Comparison of ENCODE assay signal across 7 mouse cellular contexts in genomic region chr11:23666526-23666925, GRCm38 (mm10). TPM values are rescaled to one million over a fixed set of nuclear protein-coding genes. Genes with fewer than 3 reads are reported as not detected.
DNase-seq lines count a peak whose midpoint lies in the region; ATAC-seq and TF ChIP-seq lines count a peak whose summit lies in the region.

No protein-coding gene starts in this region.

- peak overlapping the region; percentile 87 for H3K9ac ChIP-seq in lung, embryonic 14.5 days

- TF ChIP-seq POLR2A in embryonic fibroblast, embryonic 13.5 days (IDR thresholded peaks at IDR 0.05; ENCODE audit: low read depth, low read length), result no peak
- no peak for TF ChIP-seq POLR2A in olfactory bulb, adult 2 months (IDR thresholded peaks at IDR 0.05; ENCODE audit: insufficient read depth, low read depth, low read length)

- peak overlapping the region; percentile 73 for H3K4me2 ChIP-seq in lung, embryonic 14.5 days

- no peaks in the 10 kb centered on the region for H3K9me3 ChIP-seq in lung, embryonic 14.5 days (ENCODE audit: low read depth, low read length)
- H3K9me3 ChIP-seq in limb, embryonic 10.5 days (replicated peaks), result no peaks in the 10 kb centered on the region

- no peak for TF ChIP-seq CTCF in lung, embryonic 14.5 days (IDR thresholded peaks at IDR 0.05; ENCODE audit: low read depth)
- TF ChIP-seq CTCF in embryonic fibroblast, embryonic 13.5 days (IDR thresholded peaks at IDR 0.05; ENCODE audit: borderline replicate concordance, insufficient read depth, low read length), result no peak
- TF ChIP-seq CTCF in olfactory bulb, adult 2 months (IDR thresholded peaks at IDR 0.05; ENCODE audit: insufficient read depth, low read depth, low read length), result no peak

- 5% methylated on average over 5 of the region's 5 CpGs for WGBS in lung, embryonic 14.5 days
- 10% methylated on average over 5 of the region's 5 CpGs for WGBS in limb, embryonic 10.5 days
- 7% methylated on average over 5 of the region's 5 CpGs for WGBS in olfactory bulb, adult 2 months

- no peak for ATAC-seq in lung, embryonic 14.5 days (ENCODE audit: insufficient read depth)

- no peak for DNase-seq in lung, embryonic 14.5 days
- DNase-seq in lung, postnatal 10 days, result no peak
- no peak for DNase-seq in limb, embryonic 10.5 days (ENCODE audit: low spot score)
- no peak for DNase-seq in frontal cortex, postnatal 25 days (ENCODE audit: low spot score in 2 of 2)
- DNase-seq in layer of hippocampus, adult 8-10 months (ENCODE audit: low spot score in 2 of 2), result no peak

- no peaks in the 10 kb centered on the region for H3K4me1 ChIP-seq in lung, embryonic 14.5 days (ENCODE audit: insufficient read depth)
- no peaks in the 10 kb centered on the region for H3K4me1 ChIP-seq in embryonic fibroblast, embryonic 13.5 days (ENCODE audit: control insufficient read depth, insufficient read depth, low read length)
- peaks cover 16% of the 10 kb centered on the region for H3K4me1 ChIP-seq in limb, embryonic 10.5 days
- H3K4me1 ChIP-seq in olfactory bulb, adult 2 months (ENCODE audit: control insufficient read depth, insufficient read depth, low read length), result 0 out of 2 replicates have a peak, but pooled peaks cover 2% of the 10 kb centered on the region

- H3K4me3 ChIP-seq in lung, embryonic 14.5 days (ENCODE audit: low read depth, low read length), result peak overlapping the region; percentile 89
- H3K4me3 ChIP-seq in embryonic fibroblast, embryonic 13.5 days (ENCODE audit: insufficient read depth, low read length), result peak overlapping the region; percentile 76
- H3K4me3 ChIP-seq in limb, embryonic 10.5 days, result peak overlapping the region; percentile 80
- H3K4me3 ChIP-seq in olfactory bulb, adult 2 months (ENCODE audit: insufficient read depth, low read depth, low read length), result peak overlapping the region; percentile 84

- peak overlapping the region; percentile 90 for H3K27ac ChIP-seq in lung, embryonic 14.5 days (ENCODE audit: low read depth)
- H3K27ac ChIP-seq in embryonic fibroblast, embryonic 13.5 days (ENCODE audit: insufficient read depth, low read length), result no peak overlapping the region
- H3K27ac ChIP-seq in limb, embryonic 10.5 days, result peak overlapping the region; percentile 94
- peak overlapping the region; percentile 93; the same call in 1 of the 2 replicates for H3K27ac ChIP-seq in olfactory bulb, adult 2 months (ENCODE audit: insufficient read depth, low read depth, low read length)

- H3K27me3 ChIP-seq in lung, embryonic 14.5 days (ENCODE audit: insufficient read depth, low read length), result no peaks in the 10 kb centered on the region
- no peaks in the 10 kb centered on the region for H3K27me3 ChIP-seq in limb, embryonic 10.5 days (ENCODE audit: low read depth, poor library complexity, severe bottlenecking)

- H3K36me3 ChIP-seq in lung, embryonic 14.5 days (ENCODE audit: insufficient read depth), result peaks cover 5% of the 10 kb centered on the region; the same call in 1 of the 2 replicates
- H3K36me3 ChIP-seq in limb, embryonic 10.5 days, result peaks cover 13% of the 10 kb centered on the region

RNA-seq across cellular contexts. Expression of gene Pex13, which starts 0.8 kb away (rescaled TPM):
- polyA plus RNA-seq in lung, embryonic 14.5 days (2014; fragmentation: Nextera tagmentation; extraction: Ambion mirVana), result 25.7 and 30.4 TPM in 2 replicates
- 30.5 and 43.2 TPM in 2 replicates for polyA plus RNA-seq in embryonic fibroblast, embryonic 13.5 days (2011; ENCODE audit: insufficient read length, low read depth, missing spikeins)
- polyA plus RNA-seq in limb, embryonic 10.5 days (2016; fragmentation: Nextera tagmentation; extraction: Ambion mirVana), result 36.6 and 37.6 TPM in 2 replicates
- polyA plus RNA-seq in olfactory bulb, adult 2 months (2012; ENCODE audit: insufficient read depth, insufficient read length, low replicate concordance, missing spikeins), result not detected in 2 replicates
- total RNA-seq in layer of hippocampus, adult 8-10 months (2022), result 10 to 100 TPM; 21.4 to 30.5 (median 26.0) TPM

RNA-seq across cellular contexts. Expression of gene Pus10, which starts 1.1 kb away (rescaled TPM):
- 20.2 and 24.9 TPM in 2 replicates for polyA plus RNA-seq in lung, embryonic 14.5 days (2014; fragmentation: Nextera tagmentation; extraction: Ambion mirVana)
- 28.2 and 44.8 TPM in 2 replicates for polyA plus RNA-seq in embryonic fibroblast, embryonic 13.5 days (2011; ENCODE audit: insufficient read length, low read depth, missing spikeins)
- polyA plus RNA-seq in limb, embryonic 10.5 days (2016; fragmentation: Nextera tagmentation; extraction: Ambion mirVana), result 28.9 and 30.3 TPM in 2 replicates
- polyA plus RNA-seq in olfactory bulb, adult 2 months (2012; ENCODE audit: insufficient read depth, insufficient read length, low replicate concordance, missing spikeins), result not detected in 2 replicates
- total RNA-seq in layer of hippocampus, adult 8-10 months (2022), result 10 to 100 TPM; 18.1 to 22.4 (median 20.3) TPM

RNA-seq across cellular contexts. Expression of gene 0610010F05Rik, which starts 33.1 kb away (rescaled TPM):
- 21.5 and 21.6 TPM in 2 replicates for polyA plus RNA-seq in lung, embryonic 14.5 days (2014; fragmentation: Nextera tagmentation; extraction: Ambion mirVana)
- 25.1 and 32.3 TPM in 2 replicates for polyA plus RNA-seq in embryonic fibroblast, embryonic 13.5 days (2011; ENCODE audit: insufficient read length, low read depth, missing spikeins)
- polyA plus RNA-seq in limb, embryonic 10.5 days (2016; fragmentation: Nextera tagmentation; extraction: Ambion mirVana), result 29.8 and 32.7 TPM in 2 replicates
- polyA plus RNA-seq in olfactory bulb, adult 2 months (2012; ENCODE audit: insufficient read depth, insufficient read length, low replicate concordance, missing spikeins), result not detected in 2 replicates
- 10 to 100 TPM; 28.6 to 31.1 (median 30.5) TPM for total RNA-seq in layer of hippocampus, adult 8-10 months (2022)

Comparison
In these comparisons a context has a peak if more than half of its experiments do, and no peak if none do; other contexts are left out.
1. RNA of gene Pex13, which starts 0.8 kb away (polyA plus RNA-seq): 30.5 to 43.2 TPM in embryonic fibroblast, embryonic 13.5 days, 36.6 to 37.6 TPM in limb, embryonic 10.5 days and 25.7 to 30.4 TPM in lung, embryonic 14.5 days; not detected in olfactory bulb, adult 2 months; every median in the first group is over 10 times any median in the second.
2. RNA of gene Pus10, which starts 1.1 kb away (polyA plus RNA-seq): 28.2 to 44.8 TPM in embryonic fibroblast, embryonic 13.5 days, 28.9 to 30.3 TPM in limb, embryonic 10.5 days and 20.2 to 24.9 TPM in lung, embryonic 14.5 days; not detected in olfactory bulb, adult 2 months; every median in the first group is over 10 times any median in the second.
3. Peak in every context shown above with its lines, with median percentiles within 50 percentile points of each other: H3K4me3 ChIP-seq.